Mouse (Mus musculus) liver, adult 2 months (tissue): ENCODE measurements around the gene Wdr24. TPM values are rescaled to one million over a fixed set of nuclear protein-coding genes. Genes with fewer than 3 reads are reported as not detected.

Experiments used
- DNase-seq: peaks from one replicate; pipeline ENCODE4 v3.0.0-alpha.2; 2011; ENCODE audit warnings: low read depth, low spot score; ENCODE audit errors: extremely low read depth
- H3K27ac ChIP-seq: fragments of 200-500 bp; replicated peaks from 2 replicates; pipeline ENCODE4 v1.5.1; 2012; ENCODE audit warnings: low read depth, mild to moderate bottlenecking, control low read depth, inconsistent platforms, low read length; ENCODE audit not compliant: insufficient read depth
- H3K27me3 ChIP-seq: fragments of 200-500 bp; 2 replicates; pipeline ENCODE4 v1.6.1; 2012; ENCODE audit warnings: mild to moderate bottlenecking, moderate library complexity, low read length, inconsistent platforms; ENCODE audit not compliant: control insufficient read depth, insufficient read depth
- H3K36me3 ChIP-seq: fragments of 200-500 bp; 2 replicates; pipeline ENCODE4 v1.6.1; 2012; ENCODE audit warnings: low read length, inconsistent platforms; ENCODE audit not compliant: control insufficient read depth, insufficient read depth
- H3K4me1 ChIP-seq: fragments of 200-500 bp; 2 replicates; pipeline ENCODE4 v1.6.1; 2011; ENCODE audit warnings: low read length; ENCODE audit not compliant: control insufficient read depth, insufficient read depth
- H3K4me3 ChIP-seq: fragments of 200-500 bp; 2 replicates; pipeline ENCODE4 v1.5.1; 2011; ENCODE audit warnings: low read depth, mild to moderate bottlenecking, control low read depth, low read length, moderate library complexity; ENCODE audit not compliant: insufficient read depth
- H3K79me2 ChIP-seq: fragments of 200-500 bp; 2 replicates; pipeline ENCODE4 v1.6.1; 2012; ENCODE audit warnings: inconsistent platforms, mild to moderate bottlenecking, low read length, moderate library complexity; ENCODE audit not compliant: control insufficient read depth, insufficient read depth
- H3K9ac ChIP-seq: fragments of 200-500 bp; 2 replicates; pipeline ENCODE4 v1.6.1; 2012; ENCODE audit warnings: low read depth, mild to moderate bottlenecking, control low read depth, inconsistent platforms, low read length
- CTCF ChIP-seq: fragments of 200-500 bp; IDR thresholded peaks from 2 replicates; pipeline ENCODE4 v1.5.1; 2011; ENCODE audit warnings: low read depth, low read length, control low read depth
- POLR2A ChIP-seq: fragments of 200-500 bp; IDR thresholded peaks from 2 replicates; pipeline ENCODE4 v1.6.1; 2011; ENCODE audit warnings: low read length, control low read depth; ENCODE audit not compliant: insufficient read depth; ENCODE audit errors: extremely low read depth
- WGBS: fragments of 180-500 bp; shearing (Covaris S2); methylation state at CpG from one replicate; pipeline ENCODE4 v1.1.7; 2018; 5-methylcytosine and 5-hydroxymethylcytosine counted together
- polyA plus RNA-seq: library from polyadenylated mRNA; depleted of rRNA; stranded (reverse); fragments of >200 nt; gene quantifications from 2 replicates; pipeline ENCODE4 v1.2.3, GENCODE M21; 2012
- total RNA-seq: library from RNA; depleted of rRNA; stranded (reverse); fragments of >200 nt; gene quantifications from 2 replicates; pipeline ENCODE4 v1.2.3, GENCODE M21; 2014

Gene Wdr24
- total and polyA plus RNA-seq, 2 experiments, result 13.3 to 24.8 TPM

DNA sequence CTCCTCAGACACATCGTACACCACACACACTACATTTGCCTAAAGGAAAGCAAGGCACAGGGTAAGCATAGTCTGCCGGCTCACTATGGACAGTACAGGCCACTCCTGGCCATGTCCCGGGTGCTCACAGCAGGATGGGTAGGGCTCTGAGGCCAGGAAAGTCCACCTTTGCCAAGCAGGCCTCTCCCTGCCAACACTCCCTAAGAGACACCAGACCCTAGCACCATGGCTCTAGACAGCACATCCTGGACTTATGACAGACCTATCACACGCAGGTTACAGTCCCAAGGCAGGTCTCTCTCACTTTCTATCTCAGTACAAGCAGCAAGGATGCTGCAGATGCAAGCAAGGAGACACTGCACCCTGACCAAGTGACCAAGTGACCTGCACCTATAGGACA is 19.7 kb downstream of the Wdr24 start:
- peak overlapping the region; percentile 96; the same call in 1 of the 2 replicates for H3K9ac ChIP-seq
- H3K36me3 ChIP-seq, result 0 out of 2 replicates have a peak, but pooled peaks cover 2% of the 10 kb centered on the region
- H3K4me1 ChIP-seq, result peaks cover 25% of the 10 kb centered on the region
- TF ChIP-seq CTCF (no peak), POLR2A (no peak)
- H3K4me3 ChIP-seq, result no peak overlapping the region
- H3K27me3 ChIP-seq, result no peaks in the 10 kb centered on the region
- H3K79me2 ChIP-seq, result peaks cover 15% of the 10 kb centered on the region; the same call in 1 of the 2 replicates
- WGBS, result 63% methylated on average over 4 of the region's 4 CpGs
- DNase-seq, result no peak
- H3K27ac ChIP-seq, result no peak overlapping the region

DNA sequence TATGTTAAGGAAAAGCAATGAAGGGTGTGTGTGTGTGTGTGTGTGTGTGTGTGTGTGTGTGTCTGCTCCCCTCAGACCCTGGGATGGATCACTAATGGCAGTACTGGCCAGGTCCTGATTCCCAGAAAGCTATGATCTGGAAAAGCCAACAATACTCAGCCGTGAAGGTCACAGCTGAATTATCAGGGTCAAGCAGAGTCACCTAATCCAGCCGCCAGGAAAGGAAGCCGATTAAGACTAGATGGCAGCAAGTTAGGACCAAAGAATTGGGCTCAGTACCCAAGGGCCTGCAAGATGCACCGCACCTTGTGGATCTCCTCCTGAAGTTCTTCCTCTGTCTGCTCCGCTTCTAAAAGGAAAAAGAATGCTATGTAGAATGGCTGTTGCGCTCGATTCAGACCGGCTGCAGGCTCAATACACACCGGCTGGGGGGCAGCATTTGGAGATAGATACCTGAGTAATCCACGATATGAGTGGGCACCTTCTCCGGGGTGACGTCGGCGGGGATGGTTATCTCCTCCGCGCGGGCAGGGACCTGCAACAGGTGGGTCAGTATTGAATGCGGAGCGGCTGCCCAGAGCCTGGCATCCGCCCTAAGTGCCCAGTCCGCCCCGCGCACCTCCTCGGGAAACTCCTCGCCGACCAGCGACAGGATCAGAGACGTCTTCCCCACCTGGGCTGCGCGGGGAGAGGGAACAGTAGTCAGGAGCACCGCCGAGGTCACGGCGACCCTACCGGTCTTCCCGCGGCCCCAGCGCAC is 20.4 kb downstream of the Wdr24 start:
- DNase-seq, result no peak
- peak overlapping the region; percentile 96 for H3K9ac ChIP-seq
- peak overlapping the region; percentile 95 for H3K4me3 ChIP-seq
- peaks cover 21% of the 10 kb centered on the region for H3K4me1 ChIP-seq
- TF ChIP-seq POLR2A, result no peak
- TF ChIP-seq CTCF, result no peak
- peaks cover 15% of the 10 kb centered on the region; the same call in 1 of the 2 replicates for H3K79me2 ChIP-seq
- under 1% methylated on average over 38 of the region's 38 CpGs for WGBS
- H3K36me3 ChIP-seq, result 0 out of 2 replicates have a peak, but pooled peaks cover 2% of the 10 kb centered on the region
- H3K27ac ChIP-seq, result peak overlapping the region; percentile 76
- H3K27me3 ChIP-seq, result no peaks in the 10 kb centered on the region

DNA sequence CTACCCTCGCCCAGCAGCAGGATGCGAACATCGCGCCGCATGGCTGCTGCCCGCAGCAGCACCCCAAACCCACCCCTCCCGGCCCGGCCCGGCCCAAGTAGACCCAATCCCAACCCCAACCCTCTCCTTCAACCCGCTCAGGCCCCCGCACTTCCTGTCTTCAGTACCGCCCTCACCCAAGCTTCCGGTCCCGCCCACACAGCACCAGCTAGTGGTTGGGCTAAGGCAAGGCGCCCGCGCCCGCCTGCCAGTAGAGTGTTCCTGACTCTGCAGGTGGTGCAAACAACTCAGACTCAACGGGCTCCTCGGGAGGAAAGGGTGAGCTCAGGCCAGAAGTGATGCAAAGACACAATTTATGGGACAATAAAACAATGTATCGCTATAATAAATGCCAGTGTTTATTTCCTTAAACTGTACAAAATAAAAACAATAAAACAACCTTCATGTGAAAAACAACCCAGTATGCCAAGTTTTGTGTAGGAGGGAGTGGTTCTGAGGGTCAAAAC is 21.0 kb downstream of the Wdr24 start, which contains the start of gene Rhot2:
Gene Rhot2, minus strand, starts transcription at position 456 of the 506 bp plus-strand sequence.
- Histone ChIP-seq H3K79me2 (peaks cover 15% of the 10 kb centered on the region; the same call in 1 of the 2 replicates), H3K36me3 (0 out of 2 replicates have a peak, but pooled peaks cover 2% of the 10 kb centered on the region), H3K27me3 (no peaks in the 10 kb centered on the region), H3K4me3 (peak within 1 kb of the TSS; percentile 95), H3K27ac (peak within 1 kb of the TSS; percentile 76), H3K9ac (peak within 1 kb of the TSS; percentile 96), H3K4me1 (peaks cover 15% of the 10 kb centered on the region)
- TF ChIP-seq CTCF (peak; percentile 61), POLR2A (peak; percentile 83; the same call in 1 of the 2 replicates)
- WGBS, result under 1% methylated on average over 21 of the region's 21 CpGs
- DNase-seq, result peak; percentile 84

DNA sequence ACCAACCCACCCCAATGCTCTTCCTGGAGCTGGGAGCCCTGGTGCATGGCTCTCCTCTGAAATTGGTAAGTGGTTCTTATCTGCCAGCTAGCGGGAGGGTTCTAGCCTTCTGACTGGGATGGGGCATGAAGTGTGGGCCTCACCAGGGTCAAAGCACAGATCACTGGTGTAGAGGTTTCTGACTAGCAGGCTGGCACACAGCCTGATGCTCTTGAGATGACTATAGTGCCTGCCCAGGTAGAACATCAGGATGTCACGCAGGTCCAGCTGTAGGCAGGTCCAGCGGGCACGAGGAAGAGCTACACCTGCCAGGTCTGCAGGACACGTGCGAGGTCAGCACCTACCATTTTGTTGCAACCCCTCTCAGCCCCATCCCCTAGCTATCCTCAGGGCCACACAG is 36.8 kb downstream of the Wdr24 start:
- H3K4me3 ChIP-seq, result no peak overlapping the region
- no peaks in the 10 kb centered on the region for H3K36me3 ChIP-seq
- H3K4me1 ChIP-seq, result peaks cover 15% of the 10 kb centered on the region
- H3K27ac ChIP-seq, result no peak overlapping the region
- no peak overlapping the region for H3K9ac ChIP-seq
- no peak for TF ChIP-seq POLR2A
- no peak for TF ChIP-seq CTCF
- H3K79me2 ChIP-seq, result peaks cover 4% of the 10 kb centered on the region; the same call in 1 of the 2 replicates
- no peaks in the 10 kb centered on the region for H3K27me3 ChIP-seq
- DNase-seq, result no peak
- WGBS, result 92% methylated on average over 6 of the region's 6 CpGs

DNA sequence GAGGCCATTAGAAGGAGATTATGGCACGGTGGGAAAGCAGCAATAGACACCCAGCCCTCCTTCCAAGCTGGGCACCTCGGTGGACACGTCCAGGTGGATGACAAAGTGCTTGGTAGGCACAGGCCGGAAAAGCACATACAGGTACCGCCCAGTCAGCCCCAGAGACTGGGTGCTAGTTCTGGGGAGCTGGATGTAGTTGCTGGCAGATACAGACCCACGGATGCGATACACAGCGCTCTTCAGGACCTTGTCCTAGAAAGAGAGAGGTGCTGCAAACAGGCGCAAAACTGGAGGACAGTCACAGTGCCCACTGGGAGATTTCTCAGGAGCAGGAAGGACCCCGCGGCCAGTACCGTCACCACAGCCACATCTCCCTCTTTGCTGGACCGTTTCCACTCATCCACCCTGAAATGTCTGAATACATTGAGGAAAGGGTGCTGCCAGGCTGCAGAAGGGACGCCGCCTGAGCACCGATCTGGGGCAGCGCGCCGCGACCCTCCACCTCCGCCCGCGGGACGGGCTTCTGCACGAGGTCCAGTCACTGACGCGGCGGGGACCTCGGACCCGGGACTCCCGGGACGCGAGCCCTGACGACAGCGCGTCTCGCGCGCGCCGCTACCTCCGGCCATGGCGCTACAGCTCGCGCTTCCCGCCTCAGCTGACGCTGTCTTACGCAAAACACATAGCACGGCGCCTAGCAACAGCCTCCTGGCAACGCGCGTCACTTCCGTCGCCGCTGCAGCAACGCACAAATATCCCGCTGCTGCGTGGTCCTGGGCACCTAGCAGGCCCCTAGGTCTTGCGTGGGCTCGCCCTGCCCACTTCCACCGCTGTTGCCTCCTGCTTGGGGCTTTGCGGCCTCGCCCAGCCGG is 37.6 kb downstream of the Wdr24 start, which contains the start of gene Wdr90:
Gene Wdr90, minus strand, starts transcription at position 670 of the 872 bp plus-strand sequence.
- TF ChIP-seq CTCF (peak; percentile 42; the same call in 1 of the 2 replicates), POLR2A (peak; percentile 36; the same call in 1 of the 2 replicates)
- Histone ChIP-seq H3K4me1 (peaks cover 22% of the 10 kb centered on the region), H3K27me3 (no peaks in the 10 kb centered on the region), H3K36me3 (no peaks in the 10 kb centered on the region), H3K27ac (peak within 1 kb of the TSS; percentile 61), H3K9ac (peak within 1 kb of the TSS; percentile 82), H3K79me2 (peaks cover 10% of the 10 kb centered on the region; the same call in 1 of the 2 replicates), H3K4me3 (peak within 1 kb of the TSS; percentile 71)
- peak; percentile 85 for DNase-seq
- WGBS, result 5% methylated on average over 65 of the region's 65 CpGs
